Mouse (Mus musculus) bone marrow, adult 2 months (tissue): Measurements from ENCODE around the gene Mum1.
"Not testable (repeated sequence)": the region's sequence is repeated elsewhere in the genome, so short reads cannot be mapped to it uniquely, and the experiment has no call there.

Source experiments
- CTCF ChIP-seq: fragments of 200-500 bp; IDR thresholded peaks from 2 replicates; pipeline ENCODE4 v1.5.1; 2011; ENCODE audit warnings: low read length, control low read depth; ENCODE audit not compliant: control insufficient read depth, insufficient read depth
- POLR2A ChIP-seq: fragments of 200-500 bp; IDR thresholded peaks from 2 replicates; pipeline ENCODE4 v1.6.1; 2011; ENCODE audit warnings: low read depth, mild to moderate bottlenecking, control low read depth, low read length, borderline replicate concordance; ENCODE audit not compliant: control insufficient read depth

DNA sequence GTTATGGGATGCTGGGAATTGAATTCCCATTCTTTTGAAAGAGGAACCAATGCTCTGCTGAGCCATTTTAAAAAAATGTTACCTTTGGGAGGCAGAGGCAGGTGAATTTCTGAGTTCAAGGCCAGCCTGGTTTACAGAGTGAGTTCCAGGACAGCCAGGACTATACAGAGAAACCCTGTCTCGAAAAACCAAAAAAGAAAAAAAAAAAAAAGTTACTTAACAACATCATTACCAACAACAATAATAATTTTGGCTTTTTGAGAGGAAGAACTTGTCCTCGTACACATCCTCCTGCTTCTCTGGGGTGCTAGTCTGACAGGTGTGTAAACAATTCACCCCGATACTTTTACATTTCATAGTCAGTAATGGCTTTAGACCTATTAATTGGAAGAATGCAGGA lies 22.2 kb downstream of the Mum1 start:
- not testable (repeated sequence) for TF ChIP-seq CTCF, POLR2A
